ENCODE assay signal across 16 mouse cellular contexts in genomic region chr4:88936976-88937375, GRCm38 (mm10). TPM values are rescaled to one million over a fixed set of nuclear protein-coding genes. Genes with fewer than 3 reads are reported as not detected.
DNase-seq lines count a peak whose midpoint lies in the region; ATAC-seq and TF ChIP-seq lines count a peak whose summit lies in the region.
"Had no signal": no experiment of that assay in that cellular context is flagged by ENCODE, and none has a peak within 500 bp of the region (broad histone marks: within the 10 kb centered on the region; RNA-seq: fewer than 3 reads in every experiment).

No protein-coding gene starts in this region.

- no peak for ATAC-seq in heart, embryonic 15.5 days (replicated peaks; ENCODE audit: insufficient number of reproducible peaks, insufficient read depth, low FRiP score, low read depth)
- ATAC-seq in midbrain, embryonic 11.5 days (ENCODE audit: low FRiP score), result no peak
- no peak for ATAC-seq in midbrain, postnatal 0 days (ENCODE audit: low FRiP score)
- ATAC-seq in liver, embryonic 13.5 days (ENCODE audit: low read depth), result no peak

- H3K4me2 ChIP-seq in heart, embryonic 15.5 days, result no peak overlapping the region; the same call in 1 of the 2 replicates
- no peak overlapping the region for H3K4me2 ChIP-seq in midbrain, embryonic 11.5 days
- H3K4me2 ChIP-seq in midbrain, postnatal 0 days (ENCODE audit: low read depth, low read length, poor library complexity, severe bottlenecking), result no peak overlapping the region
- H3K4me2 ChIP-seq in liver, embryonic 13.5 days, result peak overlapping the region; percentile 94

- 72% methylated on average over 6 of the region's 6 CpGs for WGBS in heart, embryonic 15.5 days
- 67% methylated on average over 6 of the region's 6 CpGs for WGBS in midbrain, embryonic 11.5 days
- 68% methylated on average over 6 of the region's 6 CpGs for WGBS in midbrain, postnatal 0 days
- 56% methylated on average over 6 of the region's 6 CpGs for WGBS in liver, embryonic 13.5 days (ENCODE audit: insufficient replicate concordance)

- H3K27ac ChIP-seq in heart, embryonic 15.5 days, result no peak overlapping the region
- H3K27ac ChIP-seq in midbrain, embryonic 11.5 days (ENCODE audit: low read depth, low read length), result no peak overlapping the region
- no peak overlapping the region for H3K27ac ChIP-seq in midbrain, postnatal 0 days (ENCODE audit: low read depth, low read length)
- H3K27ac ChIP-seq in liver, embryonic 13.5 days, result no peak overlapping the region
- H3K27ac ChIP-seq: macrophage had no signal

- no peak for TF ChIP-seq CTCF in midbrain, postnatal 0 days (IDR thresholded peaks at IDR 0.05)

- no peak overlapping the region for H3K9ac ChIP-seq in heart, embryonic 15.5 days
- no peak overlapping the region for H3K9ac ChIP-seq in midbrain, embryonic 11.5 days (ENCODE audit: low read length)
- no peak overlapping the region for H3K9ac ChIP-seq in midbrain, postnatal 0 days (replicated peaks; ENCODE audit: low read length, poor library complexity, severe bottlenecking)
- no peak overlapping the region for H3K9ac ChIP-seq in liver, embryonic 13.5 days

- H3K36me3 ChIP-seq in heart, embryonic 15.5 days, result no peaks in the 10 kb centered on the region
- no peaks in the 10 kb centered on the region for H3K36me3 ChIP-seq in midbrain, embryonic 11.5 days (ENCODE audit: control insufficient read depth, insufficient read depth, low read length)
- H3K36me3 ChIP-seq in midbrain, postnatal 0 days (ENCODE audit: insufficient read depth, low read length), result no peaks in the 10 kb centered on the region
- H3K36me3 ChIP-seq in liver, embryonic 13.5 days, result no peaks in the 10 kb centered on the region

- H3K4me3 ChIP-seq in heart, embryonic 15.5 days, result peak overlapping the region; percentile 75; the same call in 1 of the 2 replicates
- no peak overlapping the region for H3K4me3 ChIP-seq in midbrain, embryonic 11.5 days (ENCODE audit: low read depth, low read length)
- H3K4me3 ChIP-seq in midbrain, postnatal 0 days (ENCODE audit: low read depth, low read length), result no peak overlapping the region
- H3K4me3 ChIP-seq in liver, embryonic 13.5 days (replicated peaks), result peak overlapping the region; percentile 75; the same call in 1 of the 2 replicates

- no peak for DNase-seq in heart, adult 11 months
- DNase-seq in midbrain, embryonic 11.5 days (ENCODE audit: low spot score, missing footprints), result peak; percentile 91
- DNase-seq in midbrain, postnatal 0 days (ENCODE audit: low spot score), result no peak
- no peak for DNase-seq in liver, embryonic 13.5 days
- no peak for DNase-seq in adrenal gland, postnatal 36 days
- no peak for DNase-seq in MN1 (ENCODE audit: low spot score)
- DNase-seq in embryo, embryonic 9.5 days (ENCODE audit: extremely low spot score), result no peak
- DNase-seq: gastrocnemius, postnatal 10 days had no signal

- peaks cover 6% of the 10 kb centered on the region for H3K4me1 ChIP-seq in heart, embryonic 15.5 days (replicated peaks)
- no peaks in the 10 kb centered on the region for H3K4me1 ChIP-seq in midbrain, embryonic 11.5 days (ENCODE audit: control insufficient read depth, insufficient read depth, low read length)
- no peaks in the 10 kb centered on the region for H3K4me1 ChIP-seq in midbrain, postnatal 0 days (ENCODE audit: insufficient read depth, low read length)
- peaks cover 18% of the 10 kb centered on the region for H3K4me1 ChIP-seq in liver, embryonic 13.5 days (replicated peaks)

- no peaks in the 10 kb centered on the region for H3K9me3 ChIP-seq in heart, embryonic 15.5 days (replicated peaks)
- H3K9me3 ChIP-seq in midbrain, embryonic 11.5 days (ENCODE audit: control insufficient read depth, low read length), result no peaks in the 10 kb centered on the region
- no peaks in the 10 kb centered on the region for H3K9me3 ChIP-seq in midbrain, postnatal 0 days (ENCODE audit: low read length)
- H3K9me3 ChIP-seq in liver, embryonic 13.5 days (replicated peaks), result no peaks in the 10 kb centered on the region

- H3K27me3 ChIP-seq in heart, embryonic 15.5 days, result peaks cover 34% of the 10 kb centered on the region
- H3K27me3 ChIP-seq in midbrain, embryonic 11.5 days (ENCODE audit: control insufficient read depth, insufficient read depth, low read length), result peaks cover 25% of the 10 kb centered on the region
- H3K27me3 ChIP-seq in midbrain, postnatal 0 days (ENCODE audit: insufficient read depth, low read length), result peaks cover 20% of the 10 kb centered on the region
- peaks cover 17% of the 10 kb centered on the region for H3K27me3 ChIP-seq in liver, embryonic 13.5 days
- H3K27me3 ChIP-seq: Patski had no signal

RNA-seq across cellular contexts. Expression of gene Ifne, which starts 57.0 kb away (rescaled TPM):
- not detected in 2 replicates for polyA plus RNA-seq in heart, embryonic 15.5 days (2015; fragmentation: Nextera tagmentation; extraction: Ambion mirVana)
- polyA plus RNA-seq in midbrain, embryonic 11.5 days (2014; fragmentation: Nextera tagmentation; extraction: Ambion mirVana), result not detected in 2 replicates
- not detected in 2 replicates for total RNA-seq in midbrain, postnatal 0 days (2014; rRNA removed)
- polyA plus RNA-seq in midbrain, postnatal 0 days (2015; fragmentation: Nextera tagmentation; extraction: Ambion mirVana), result not detected in 2 replicates
- not detected in 2 replicates for polyA plus RNA-seq in liver, embryonic 13.5 days (2015; fragmentation: Nextera tagmentation; extraction: Ambion mirVana)
- total RNA-seq in adrenal gland, postnatal 36 days (2021), result not detected
- total RNA-seq: adrenal gland, postnatal 10 days; gastrocnemius, postnatal 10 days; monocyte, adult 5-6 weeks had no signal
- polyA plus RNA-seq: forebrain, embryonic 16.5 days; heart, embryonic 14.5 days; hindbrain, embryonic 16.5 days; macrophage had no signal

Comparison
In these comparisons a context has a peak if more than half of its experiments do, and no peak if none do; other contexts are left out.
1. H3K4me3 ChIP-seq: peak in heart, embryonic 15.5 days (single experiment) and liver, embryonic 13.5 days (single experiment); none in midbrain, embryonic 11.5 days (single experiment) and midbrain, postnatal 0 days (single experiment).